Mouse (Mus musculus): ENCODE measurements around the gene Gpr107.

The Gpr107 gene

DNA sequence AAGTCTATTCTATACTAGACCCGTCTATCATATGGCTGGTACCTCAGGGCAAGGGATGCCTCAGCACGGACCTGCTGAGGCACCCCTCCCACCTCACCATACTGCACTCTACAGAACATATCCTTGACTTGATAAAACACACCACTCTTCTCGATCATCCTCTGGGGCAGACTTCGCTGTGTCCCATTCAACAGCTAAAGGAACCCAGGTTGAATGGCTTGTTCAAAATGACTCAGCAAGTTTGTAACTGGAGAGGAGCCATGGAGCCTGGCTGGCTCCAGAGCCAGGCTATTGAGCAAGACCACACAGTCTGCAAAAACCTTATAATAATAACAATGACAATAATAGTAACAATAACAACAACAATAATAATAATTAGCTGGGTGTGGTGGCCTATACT is 24.2 kb upstream of the Gpr107 start:
- DNase-seq: no peak

DNA sequence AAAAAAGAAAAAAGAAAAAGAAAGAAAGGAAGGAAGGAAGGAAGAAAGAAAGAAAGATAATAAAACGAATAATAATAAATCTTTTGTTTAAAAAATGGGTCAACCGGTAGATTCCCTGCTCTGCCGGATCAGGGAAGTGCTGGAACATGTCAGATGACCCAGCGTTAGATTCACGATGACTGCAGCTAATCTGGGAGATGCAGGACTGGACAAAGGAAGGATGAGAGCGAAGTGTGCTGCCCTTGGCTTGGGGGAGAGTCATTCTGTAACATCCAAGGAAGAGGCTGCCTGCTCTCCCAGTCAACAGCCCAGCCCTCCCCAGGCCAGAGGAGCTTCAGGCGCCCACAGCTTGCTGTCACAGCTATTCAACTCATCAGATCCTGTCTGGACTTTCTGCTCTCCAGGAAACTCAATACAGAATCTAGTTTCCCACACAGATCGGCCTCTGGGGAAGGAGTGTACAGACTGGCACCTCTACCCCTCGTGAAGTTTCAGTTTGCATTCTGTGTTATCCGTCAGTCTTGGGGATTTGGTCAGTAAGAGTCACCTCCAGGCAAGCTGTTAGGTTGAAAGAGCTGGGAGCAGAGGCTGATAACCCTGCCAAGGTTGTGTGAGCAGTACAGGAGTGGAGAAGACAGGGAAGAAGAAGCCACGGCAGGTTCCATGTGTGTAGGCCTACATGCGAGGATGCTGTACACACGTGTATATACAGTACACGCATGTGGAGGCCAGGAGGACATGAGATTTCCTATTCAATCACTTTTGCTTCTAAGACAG is 22.2 kb upstream of the Gpr107 start:
- DNase-seq: no peak

DNA sequence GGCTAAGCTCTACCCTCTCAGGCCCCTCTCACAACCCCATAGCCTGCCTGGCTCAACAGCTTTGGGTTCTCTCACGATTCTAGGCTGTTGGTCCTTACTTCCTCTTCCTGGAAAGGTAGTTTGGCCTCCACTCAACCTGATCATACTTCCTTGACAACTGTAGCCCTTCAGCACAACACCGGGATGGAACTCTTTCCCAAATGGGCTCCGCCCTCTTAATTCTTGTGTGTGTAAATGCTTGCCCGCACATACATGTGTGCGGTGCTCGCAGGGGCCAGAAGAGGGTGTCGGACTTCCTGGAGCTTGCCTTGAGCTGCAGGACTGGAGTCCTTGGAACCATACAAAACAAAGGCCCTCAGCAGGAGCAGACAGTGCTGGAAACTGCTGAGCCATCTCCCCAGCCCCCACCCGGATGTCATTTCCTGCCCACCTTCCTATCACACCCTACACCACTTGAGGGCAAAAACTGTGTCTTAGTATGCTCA is 21.3 kb upstream of the Gpr107 start:
- peak in 1 of 2 experiments; percentile 31 for DNase-seq

DNA sequence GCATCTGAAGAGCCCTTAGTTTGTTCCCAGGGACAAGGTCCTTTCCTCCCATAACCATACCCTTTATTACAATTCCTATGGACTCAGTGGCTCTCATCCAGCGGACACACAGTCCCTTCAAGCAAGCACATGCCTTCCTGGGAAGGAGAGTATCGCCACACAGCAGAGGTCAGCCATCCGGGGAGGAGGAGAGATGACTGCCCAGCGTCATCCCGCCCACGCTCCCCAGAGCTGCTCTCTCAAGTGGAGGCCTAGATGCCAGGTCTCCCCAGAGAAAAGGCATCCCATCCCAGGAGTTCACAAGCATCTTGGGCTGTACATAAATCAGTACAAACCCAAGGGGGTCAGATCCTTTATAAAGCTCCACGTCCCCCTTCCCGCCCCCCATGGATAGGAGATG is 19.4 kb upstream of the Gpr107 start:
- DNase-seq: no peak

DNA sequence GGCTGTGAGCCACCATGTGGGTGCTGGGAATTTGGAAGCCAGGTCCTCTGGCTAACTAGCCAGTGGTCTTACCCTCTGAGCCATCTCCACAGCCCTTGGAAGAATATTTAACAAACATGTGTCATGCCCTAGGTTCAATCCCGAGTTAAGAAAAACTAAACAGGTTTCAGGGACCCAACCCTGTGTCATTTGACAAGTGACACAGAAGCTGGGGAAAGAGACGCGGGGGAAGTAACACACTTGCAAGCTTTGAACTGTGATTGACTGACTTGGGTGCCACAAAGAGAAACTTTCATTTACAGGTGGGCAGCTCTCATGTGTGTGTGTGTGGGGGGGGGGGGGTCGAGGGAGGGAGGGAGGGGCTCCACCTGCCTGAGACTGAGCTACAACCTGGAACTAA is 18.1 kb upstream of the Gpr107 start:
- DNase-seq: no peak

DNA sequence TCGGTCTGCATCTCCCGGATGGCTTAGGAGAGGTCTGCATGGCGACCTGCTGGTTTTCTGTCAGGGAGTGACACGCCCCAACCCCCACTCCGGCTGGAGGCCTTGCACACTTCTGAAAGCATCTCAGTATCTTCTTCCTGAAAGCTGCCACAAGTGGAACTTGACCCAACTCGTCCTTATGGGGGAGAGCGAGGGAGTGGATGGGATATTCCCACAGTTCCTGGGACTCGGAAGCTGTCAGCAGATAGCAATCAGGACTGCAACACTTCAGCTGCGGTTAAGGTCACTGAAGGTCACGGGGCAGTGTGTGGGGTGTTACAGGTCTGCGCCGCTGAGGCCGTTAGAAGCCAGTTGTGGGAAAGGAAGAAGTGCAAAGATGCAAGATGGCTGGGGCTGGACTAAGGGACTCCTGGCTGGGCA is 16.6 kb upstream of the Gpr107 start:
- no peak for DNase-seq

DNA sequence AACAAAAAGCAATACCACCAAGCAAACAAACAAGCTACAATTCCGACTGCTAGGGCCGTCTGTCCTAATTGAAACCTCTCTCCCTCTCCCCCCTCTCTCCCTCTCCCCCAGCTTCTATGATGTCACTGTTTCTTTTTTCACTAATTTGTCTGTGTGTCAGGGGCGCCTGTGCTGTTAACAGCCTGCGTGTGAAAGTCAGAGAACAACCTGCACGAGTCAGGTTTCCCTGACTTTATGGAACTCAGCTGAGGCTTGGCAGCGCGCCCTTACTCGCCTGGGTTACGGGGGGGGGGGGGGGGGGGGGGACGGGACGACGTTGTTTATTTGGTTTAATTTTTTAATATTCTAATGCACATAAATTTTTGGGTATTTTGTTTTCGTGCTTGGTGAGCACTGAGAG is 15.8 kb upstream of the Gpr107 start:
- DNase-seq: no peak

DNA sequence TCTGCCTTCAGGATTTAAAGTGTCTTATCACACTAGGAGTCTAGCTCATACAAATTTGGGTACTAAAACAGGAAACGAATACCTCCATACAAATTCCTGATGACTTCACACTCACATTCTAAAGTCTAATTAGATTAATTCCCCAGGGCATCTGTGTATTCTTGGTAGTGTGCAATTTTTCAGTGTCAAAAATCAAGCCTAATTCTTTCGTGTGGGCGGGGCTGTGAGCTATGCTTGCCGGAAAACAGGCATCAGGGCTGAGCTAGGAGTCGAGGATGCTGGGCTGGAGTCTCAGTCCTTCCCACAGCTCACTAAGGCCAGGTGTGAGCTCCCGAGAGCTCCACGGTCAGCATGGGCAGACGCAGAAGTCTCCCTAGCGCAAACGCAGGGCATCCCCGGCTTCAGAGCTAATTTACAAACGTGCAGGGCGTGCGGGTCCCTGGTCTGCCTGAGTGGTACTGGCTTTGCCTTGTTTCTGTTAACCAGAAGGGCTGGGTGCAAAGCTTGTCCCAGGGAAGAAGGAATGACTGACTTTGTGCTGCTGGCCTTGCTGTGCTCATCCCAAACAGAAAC is 15.0 kb upstream of the Gpr107 start:
- DNase-seq: no peak

DNA sequence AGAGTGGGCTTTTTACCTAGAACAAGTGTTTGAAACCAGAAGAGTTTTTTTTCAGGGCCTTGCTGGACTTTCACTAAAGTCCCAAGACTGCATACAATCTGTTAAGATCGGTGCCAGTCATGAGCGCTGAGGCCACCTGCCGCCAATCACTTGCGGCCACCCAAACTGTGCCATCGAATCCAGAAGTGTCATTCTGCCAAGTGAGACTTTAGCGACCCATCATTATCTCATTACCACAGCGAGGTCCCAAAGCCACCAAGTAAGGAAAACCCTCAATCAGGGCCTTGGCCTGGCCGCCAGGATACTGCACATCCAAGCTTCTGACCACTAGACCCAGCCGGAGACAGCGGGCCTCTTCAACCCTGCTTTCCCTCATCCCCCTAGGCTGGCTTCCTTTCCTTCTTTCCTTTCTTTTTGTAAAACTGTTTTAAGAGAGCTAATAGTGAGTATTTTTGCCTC is 12.9 kb upstream of the Gpr107 start:
- DNase-seq: no peak

DNA sequence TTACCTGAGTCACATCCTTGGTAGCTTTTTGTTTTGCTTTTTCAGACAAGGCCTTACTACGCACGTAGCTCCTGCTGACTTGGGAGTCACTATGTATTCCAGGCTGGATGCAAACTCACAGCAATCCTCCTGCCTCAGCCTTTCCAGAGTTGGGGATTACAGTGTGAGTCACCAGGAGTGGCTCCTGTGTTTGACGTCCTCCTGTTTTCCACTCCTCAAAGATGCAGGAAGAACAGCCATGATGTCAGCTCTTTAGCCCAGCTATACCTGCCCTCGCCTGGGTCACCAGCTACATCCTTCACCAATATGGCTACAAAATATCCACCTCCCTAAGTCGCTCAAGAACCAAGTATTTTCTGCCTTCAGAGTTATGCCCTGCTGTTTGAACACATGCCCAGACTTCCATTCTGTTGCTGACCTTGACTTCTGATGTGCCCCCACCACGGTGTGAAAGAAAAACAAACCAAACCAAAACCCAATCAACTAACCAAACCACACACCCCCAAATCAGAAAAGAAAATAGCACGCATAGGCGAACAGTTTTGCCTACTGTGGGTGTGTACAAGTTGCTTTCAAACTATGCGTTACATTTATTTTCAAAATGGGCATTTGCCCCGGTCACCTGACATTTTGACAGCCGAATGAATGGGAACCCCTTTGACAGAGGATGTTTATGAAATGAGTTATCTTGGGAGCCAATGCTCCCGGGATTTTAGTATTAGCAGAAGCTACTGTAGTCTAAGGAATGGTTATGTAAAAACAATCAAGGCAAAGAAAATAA is 11.9 kb upstream of the Gpr107 start:
- no peak for DNase-seq

DNA sequence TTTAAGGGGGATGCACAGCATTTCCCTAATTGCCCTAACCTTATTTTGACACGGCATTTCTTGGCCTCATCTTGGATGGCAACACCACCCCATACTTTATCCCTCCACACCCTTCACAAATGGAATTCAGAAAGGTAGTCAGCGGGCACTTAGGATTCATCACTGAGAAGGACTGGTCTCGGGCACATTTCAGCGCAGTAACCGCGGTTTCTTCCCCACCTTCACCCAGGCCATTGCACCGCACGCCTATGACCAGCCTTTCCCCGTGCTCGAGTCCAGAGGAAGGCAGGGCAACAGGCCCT is 11.4 kb upstream of the Gpr107 start:
- no peak for DNase-seq

DNA sequence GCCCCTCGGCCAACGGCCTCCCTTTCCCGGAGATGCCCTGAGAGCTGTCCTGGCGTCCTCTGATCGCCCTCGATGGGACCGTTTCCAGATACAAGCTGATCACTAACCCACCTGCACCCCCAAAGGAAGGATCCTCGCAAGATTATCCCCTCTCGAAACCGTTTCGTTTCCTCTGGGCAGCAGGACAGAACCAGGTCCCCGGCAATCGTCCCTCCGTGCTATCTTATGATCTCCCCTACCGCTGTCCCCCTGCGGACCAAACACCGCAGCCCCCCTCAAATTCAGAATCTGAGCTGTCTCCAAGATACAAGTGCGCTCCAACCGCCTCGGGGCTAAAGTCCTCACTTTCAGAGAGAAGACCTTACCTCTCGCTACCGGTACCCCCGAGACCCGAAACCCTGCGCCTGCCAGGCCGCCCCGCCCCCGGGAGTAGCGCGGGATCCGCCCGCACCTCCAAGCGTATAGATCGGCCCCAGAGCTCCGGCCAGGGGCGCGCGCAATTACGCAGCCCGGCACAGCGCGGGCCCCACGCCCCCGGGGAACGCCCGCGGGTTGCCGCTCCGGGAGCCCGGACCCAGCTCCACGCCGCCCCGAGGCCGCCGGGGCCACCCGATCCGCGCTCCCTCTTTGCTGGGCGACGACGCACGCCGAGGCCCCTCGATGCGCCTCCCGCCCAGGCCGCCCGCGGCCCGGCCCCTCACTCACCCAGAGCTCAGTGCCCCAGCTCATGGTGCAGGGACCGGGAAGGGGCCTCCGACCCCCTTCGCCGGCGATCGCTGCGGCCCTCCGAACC is 10.8 kb upstream of the Gpr107 start:
- DNase-seq: peak; percentile 25 to 49

DNA sequence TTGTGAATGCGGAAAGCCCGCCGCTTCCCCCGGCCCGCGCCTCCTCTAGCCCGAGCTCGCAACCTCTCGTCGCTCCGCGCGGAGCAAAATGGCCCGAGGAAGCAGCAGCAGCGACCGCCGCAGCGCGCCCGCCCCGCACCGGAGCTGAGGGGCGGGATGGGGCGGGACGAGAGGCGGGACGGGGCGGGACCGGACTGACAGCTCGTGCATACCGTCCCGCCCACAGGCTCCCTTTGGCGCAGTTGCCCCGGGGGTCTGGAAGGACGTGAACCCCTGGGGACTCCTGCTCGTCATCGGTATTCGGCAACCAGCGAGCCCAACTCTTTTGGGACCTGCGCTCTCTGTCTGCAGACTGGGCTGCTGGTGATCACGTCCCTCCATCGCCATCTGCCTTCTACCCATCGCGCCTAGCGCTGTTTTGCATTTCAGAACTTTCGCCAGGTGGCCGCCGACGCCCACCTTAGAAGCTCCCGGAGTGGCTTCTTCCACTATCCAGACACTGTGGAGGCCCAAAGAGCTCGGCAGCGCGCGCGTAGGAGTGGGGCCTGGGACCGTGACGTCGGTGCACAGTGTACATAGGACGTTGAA is 10.2 kb upstream of the Gpr107 start, which contains the start of gene Fnbp1:
Fnbp1 (minus strand) TSS at position 142 of the 588 bp plus-strand sequence.
- peak; percentile 83 to 89 for DNase-seq

DNA sequence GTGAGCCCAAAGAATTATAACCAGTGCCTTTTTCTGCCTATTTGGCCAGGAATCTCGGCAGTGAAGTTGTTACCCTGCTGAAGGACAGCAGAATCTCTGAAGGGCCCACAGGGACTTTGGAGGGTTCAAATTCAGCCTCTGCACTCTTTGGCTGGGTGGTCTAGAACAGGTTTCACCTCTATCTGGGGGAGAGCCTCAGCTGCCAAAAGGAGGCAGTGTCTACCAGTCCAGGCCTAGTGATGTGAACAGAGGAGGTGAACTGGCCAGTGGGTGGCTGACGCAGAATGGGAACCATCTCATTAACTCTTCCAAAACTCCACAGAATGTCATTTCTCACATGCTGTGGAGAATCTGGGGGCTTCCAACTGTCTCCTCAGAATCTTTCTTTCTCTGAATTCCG is 9.6 kb upstream of the Gpr107 start:
- DNase-seq: no peak

DNA sequence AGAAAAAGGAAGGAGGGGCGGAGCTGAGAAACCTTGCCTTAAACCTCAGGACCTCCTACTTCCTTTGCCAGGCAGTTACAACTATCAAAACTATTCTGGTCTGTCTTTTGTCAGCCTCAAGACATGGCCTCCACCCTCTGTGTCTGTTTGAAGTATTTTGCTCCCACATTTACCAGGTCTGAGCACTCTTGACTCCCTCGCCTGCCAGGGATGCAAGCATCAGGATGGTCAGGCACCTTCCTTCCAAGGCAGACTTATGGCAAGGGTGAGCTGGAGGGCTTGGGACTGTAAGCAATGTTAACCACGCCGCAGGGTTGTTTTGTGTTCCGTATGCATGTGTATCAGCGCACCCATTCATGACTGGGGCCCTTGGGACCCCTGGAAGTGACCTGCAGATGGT is 8.8 kb upstream of the Gpr107 start:
- no peak for DNase-seq

DNA sequence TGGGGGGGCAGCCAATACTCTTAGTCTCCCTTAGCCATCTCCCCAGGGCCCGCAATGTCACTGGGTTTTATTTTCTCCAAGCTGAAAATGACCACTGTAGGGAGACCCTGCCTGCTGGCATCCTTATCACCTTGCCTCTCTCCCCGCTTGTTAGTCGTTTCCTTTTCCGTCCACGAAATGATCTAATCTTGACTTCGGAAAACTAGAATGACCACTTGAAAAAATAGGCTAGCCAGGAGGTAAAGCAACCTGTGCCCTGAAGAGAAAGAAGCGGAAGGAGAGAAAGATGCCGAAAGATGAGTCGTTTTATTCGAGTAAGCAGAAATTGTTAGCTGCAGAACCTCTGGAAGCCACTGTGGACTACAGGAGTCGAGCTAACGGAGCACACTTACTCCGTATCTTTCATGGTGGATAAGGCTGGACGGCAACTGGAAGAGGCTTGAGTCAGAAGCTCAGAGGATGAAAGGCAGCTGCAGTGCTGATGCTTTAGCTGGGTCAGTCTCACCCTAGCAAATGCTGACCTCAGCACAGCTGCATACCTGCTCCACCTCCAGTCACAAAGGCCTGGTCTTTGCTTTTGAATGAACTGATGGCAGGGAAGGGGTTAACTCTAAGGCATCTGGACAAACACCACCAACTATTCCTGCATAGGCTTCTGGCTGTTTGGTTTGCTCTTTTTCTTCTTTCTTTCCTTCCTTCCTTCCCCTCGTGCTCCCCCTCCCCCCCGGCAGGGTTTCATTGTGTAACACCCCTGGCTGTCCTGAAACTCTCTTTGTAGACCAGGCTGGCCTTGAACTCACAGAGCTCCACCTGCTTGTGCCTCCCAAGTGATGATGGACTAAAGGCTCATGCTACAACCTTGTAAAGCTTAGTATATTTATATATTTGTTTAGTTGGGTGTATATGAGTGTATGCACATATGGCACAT is 8.1 kb upstream of the Gpr107 start:
- no peak for DNase-seq

DNA sequence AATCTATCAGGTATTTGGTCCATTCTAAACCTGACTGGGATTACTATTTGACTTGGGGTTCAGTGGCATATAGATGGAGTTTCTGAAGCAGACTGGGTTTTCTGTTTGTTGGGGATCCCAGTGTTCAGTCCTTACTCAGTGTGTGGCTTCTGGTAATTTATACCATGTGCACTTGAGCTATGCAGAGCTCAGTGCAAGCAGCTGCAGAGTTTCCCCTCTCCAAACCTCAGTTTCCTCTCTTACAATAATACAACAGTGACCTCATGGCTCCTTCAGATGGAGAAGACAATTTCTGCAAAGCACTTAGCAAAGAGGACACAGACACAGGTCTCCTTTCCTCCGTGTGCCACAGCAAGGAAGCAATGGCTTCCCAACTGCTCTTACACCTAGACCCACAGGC is 7.2 kb upstream of the Gpr107 start:
- no peak for DNase-seq

DNA sequence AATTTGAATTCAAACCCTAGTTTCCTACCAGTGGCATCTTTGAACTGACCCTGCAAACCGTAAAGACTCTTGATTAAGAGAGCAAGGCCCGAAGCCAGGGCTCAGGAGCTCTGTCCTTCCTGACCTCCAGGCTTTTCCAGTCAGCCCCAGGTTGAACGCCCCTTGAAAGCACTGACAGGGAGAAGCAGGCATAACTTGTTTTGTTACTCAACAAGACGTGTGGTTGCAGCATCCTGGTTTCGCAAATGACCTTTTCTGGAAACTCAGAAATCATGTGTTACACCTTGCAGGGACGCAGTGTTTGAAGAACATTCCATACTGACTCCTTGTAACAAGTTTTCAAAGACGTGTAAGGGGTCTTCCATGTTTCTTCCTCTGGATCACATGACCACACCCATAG is 5.1 kb upstream of the Gpr107 start:
- no peak for DNase-seq

DNA sequence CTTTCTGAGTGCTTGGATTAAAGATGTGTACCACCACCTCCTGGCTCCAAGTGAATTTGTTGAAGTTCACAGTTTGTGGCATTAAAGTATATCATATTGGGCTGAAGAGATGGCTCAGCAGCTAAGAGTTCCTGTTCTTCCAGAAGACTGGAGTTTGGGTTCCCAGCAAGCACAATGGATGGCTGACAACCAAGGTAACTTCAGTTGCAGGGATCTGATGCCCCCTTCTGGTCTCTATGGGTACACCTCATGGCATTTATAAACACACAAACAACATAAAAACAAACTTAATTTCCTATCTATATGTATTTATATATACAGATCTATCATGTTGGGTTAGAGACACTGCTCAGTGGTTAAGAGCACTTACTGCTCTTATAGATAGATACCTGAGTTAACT is 1.4 kb upstream of the Gpr107 start:
- DNase-seq: no peak

DNA sequence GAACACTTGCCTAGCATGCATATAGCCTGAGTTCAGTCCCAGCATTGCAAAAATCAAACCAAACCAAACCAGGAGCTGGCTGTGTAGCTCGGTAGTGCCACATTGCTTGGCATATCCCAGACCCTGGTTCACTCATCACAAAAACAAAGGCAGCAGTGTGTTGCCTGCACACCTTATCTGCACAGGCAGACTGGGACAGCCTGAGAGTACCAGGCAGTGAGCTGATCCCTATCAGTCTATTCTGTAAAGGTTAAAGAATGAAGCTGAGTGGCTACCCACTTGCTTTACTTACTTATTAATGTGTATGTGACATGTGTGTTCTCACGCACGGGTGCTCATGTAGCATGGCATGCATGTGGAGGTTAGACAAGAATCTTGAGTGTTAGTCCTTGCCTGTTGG is 4.7 kb downstream of the Gpr107 start:
- no peak for DNase-seq

DNA sequence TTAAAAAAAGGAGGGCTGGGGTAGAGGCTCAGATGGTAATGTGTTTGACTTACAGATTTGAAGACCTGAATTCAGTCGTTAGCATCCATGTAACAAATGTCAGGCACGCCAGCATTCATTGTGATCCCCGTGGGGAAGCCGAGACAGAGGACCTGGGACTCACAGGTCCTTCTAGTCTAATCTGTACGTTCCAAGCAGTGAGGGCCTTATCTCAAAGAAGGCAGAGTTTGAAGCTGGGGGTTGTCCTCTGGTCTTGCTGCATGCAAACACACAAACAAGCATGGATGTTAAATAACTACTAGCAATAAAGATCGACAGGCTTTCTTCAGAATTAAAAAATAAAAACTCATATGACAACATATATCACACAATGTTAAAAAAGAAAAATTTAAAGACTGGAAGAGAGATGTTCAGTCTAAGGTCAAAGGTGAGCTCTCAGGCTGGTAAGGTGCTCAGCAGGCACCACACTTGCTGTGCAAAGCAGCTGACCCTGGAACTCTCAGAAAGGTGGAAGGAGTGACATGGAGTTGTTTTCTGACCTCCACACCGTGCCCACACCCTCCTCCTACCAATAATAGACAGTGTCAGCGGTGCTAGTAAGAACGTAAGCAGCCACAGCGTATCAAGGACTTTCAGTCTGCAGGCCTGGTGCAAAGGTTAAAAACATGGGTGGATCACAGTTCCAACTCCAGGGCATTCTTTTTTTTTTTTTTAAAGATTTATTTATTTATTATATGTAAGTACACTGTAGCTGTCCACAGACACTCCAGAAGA is 8.2 kb downstream of the Gpr107 start:
- no peak for DNase-seq

Measured in spleen, adult 18-20 months (tissue).